Mouse (Mus musculus): Measurements from ENCODE around the gene Efhd2.

Efhd2 gene

DNA sequence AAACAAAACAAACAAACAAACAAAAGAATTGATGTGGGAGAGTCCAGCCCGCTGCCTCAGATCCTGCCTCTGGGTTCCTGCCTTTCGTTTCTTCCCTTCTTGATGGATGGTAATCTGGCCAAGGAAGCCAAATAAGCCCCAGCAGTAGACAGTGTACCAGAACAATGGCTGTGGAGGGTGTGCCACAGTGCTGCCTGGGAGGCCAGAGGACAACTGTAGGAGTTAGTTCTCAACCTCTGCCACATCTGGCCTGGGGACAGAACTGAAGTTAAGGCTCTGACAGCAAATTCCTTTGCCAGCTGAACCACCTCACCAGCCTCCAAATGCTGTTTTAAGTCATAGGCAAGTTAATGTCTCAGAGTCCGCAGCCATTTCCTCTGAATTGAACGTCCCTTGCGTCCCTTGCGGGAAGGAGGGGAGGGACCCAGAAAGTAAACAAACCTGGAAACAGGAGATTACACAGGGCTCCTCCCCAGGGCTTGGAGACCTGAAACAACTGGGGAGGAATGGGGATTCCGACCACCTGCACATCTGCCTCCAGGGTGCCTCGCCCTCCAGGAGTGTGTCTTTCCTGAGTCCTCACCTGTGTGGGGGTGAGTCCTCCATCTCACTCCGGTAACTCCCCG is 6.7 kb upstream of the Efhd2 start:
- no peak for ATAC-seq (ENCODE audit: low TSS enrichment)

- ATAC-seq (ENCODE audit: low TSS enrichment) = no peak
These were observed 5.2 kb upstream of the Efhd2 start for GRCm38 (mm10) chr4:141879875-141880274.

- ATAC-seq (ENCODE audit: low TSS enrichment) = peak; percentile 70
These were observed 4.4 kb upstream of the Efhd2 start for GRCm38 (mm10) chr4:141879074-141879473.

DNA sequence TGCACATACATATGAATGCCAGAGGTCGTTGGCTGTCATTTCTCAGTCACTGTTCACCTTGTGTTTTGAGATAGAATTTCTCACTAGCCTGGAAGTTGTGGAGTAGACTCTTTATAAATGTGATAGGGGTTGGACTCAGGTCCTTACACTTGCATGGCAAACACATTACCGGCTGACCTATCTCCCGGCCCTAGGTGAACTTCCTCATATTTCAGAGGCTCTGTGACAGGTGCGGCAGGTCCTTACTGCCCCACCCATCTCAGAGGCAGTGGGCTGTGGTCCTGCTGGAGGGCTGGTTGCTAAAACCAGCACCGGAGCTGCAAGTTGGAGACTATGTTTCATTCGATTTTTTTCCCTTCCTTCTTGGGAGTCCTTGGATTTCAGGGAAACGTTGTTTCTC is 3.9 kb upstream of the Efhd2 start:
- ATAC-seq (ENCODE audit: low TSS enrichment) = no peak

DNA sequence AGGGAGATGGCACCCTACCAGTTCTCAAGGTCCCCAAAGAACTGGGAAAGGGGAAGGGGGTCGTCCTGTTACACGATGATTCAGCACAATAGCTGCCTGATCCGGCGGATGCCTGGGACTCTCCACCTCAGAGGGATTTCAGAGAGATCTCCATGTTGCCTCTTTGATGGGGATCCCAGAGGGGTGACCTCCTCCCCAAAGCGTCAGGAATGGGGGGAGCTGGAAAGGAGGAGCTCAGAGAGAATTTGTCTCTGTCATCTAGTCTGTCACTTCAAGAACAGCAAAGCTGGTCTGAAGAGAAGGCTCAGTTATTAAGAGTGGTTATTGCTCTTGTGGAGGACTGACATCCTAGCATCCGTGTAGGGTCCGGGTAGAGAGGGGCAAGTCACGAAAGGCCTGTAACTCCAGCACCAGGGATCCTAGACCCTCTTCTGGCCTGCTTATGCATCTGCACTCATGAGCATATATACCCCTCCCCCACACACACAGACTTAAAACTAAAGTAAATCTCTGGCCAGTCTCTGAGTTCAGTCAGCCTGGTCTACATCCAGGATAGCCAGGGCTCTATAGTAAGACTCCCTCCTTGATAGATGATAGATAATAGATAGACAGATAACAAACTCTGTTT is 875 bp upstream of the Efhd2 start:
- no peak for ATAC-seq (ENCODE audit: low TSS enrichment)

GRCm38 (mm10) chr4:141874111-141874600 is 564 bp downstream of the Efhd2 start:
- no peak for ATAC-seq (ENCODE audit: low TSS enrichment)

- ATAC-seq (ENCODE audit: low TSS enrichment) = no peak
These were observed 1.7 kb downstream of the Efhd2 start for GRCm38 (mm10) chr4:141872977-141873376.

- peak; percentile 25 for ATAC-seq (ENCODE audit: low TSS enrichment)
These were observed 2.8 kb downstream of the Efhd2 start for GRCm38 (mm10) chr4:141871909-141872308.

GRCm38 (mm10) chr4:141871333-141871725 is 3.4 kb downstream of the Efhd2 start:
- no peak for ATAC-seq (ENCODE audit: low TSS enrichment)

DNA sequence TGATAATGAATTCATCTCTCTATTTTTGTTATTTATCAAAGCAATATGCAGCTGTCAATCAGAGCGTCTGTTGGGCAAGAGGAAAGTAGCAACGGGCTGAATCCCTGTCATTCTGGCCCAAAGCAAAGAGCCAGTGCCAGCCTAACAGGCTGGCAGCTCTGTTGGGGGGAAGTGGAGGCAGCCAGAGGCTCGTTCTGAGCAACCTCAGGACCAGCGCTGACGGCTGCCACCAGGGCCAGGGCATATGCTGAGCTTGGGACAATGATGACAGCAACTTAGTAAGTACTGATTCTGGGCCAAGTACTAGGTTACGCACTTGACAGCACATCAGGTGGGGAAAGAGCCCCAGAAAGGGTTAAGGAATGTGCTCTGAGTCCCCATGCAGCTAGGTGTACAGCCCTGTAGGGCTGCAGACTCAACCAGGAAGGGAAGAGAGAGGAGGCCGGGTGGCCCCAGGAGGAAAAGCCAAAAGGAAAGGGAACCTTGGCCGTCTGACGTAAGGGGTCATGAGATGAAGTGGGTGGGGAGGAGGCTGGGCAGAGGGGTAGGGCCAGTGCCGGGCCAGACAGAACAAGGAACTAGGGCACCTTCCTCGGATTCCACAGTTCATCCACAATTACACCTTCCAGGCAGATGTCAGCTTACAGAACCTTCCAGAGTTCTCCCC is 3.9 kb downstream of the Efhd2 start:
- no peak for ATAC-seq (ENCODE audit: low TSS enrichment)

DNA sequence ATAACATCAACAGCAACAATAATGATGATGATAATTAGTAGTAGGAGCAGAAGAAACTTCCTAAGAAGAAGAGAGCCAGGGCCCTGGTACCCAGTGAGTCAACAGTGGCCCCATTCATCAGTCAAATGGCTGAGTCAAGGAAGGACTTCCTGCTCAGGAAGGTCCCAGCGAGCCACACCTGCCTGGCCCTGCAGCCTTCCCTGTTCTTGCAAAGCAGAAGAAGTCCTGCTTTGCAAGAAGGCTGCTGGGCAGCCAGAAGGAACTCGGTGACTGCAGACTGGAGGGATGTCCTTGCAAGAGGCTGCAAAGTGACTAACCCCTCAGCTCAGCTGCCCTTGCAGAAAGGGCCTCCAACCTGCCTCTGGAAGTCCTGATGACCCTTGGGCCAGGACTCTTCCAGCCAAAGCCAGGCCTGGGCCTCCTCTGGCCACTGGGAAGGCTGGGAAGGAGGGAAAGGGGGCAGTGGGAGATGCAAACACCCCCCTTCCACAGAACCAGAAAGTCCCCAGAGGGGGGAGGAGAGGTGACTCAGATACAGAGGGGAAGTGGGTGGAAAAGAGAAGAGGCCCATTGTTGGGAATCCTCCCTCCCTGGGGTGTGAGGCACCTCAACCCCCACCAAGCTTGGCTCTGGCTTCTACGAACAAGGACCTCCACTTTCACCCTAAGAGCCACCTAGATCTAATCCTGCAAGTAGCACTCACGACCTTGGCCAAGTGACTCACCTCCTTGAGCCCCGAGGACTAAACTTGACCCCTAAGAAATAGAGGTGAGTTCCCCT is 5.1 kb downstream of the Efhd2 start:
- no peak for ATAC-seq (ENCODE audit: low TSS enrichment)

DNA sequence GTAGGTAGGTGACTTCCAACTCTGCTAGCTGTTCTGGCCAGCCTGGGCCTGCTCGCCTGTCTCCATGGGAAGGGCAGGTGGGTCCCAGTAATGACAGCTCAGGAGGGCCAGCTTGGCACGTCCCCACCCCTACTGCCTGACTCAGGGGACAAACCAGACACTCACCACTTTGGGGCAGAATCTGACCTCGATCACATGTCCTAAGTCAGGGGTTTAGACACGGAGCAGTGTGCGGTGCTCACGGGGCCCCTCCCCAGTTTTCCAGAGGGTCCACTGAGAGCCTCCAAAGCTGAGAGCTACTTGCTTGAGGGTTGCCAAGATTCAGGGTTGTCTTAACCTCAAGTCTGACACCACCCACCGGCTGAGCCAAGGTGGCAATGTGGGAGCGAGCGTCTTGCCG is 6.7 kb downstream of the Efhd2 start:
- no peak for ATAC-seq (ENCODE audit: low TSS enrichment)

- 0 out of 2 replicates have a peak, but pooled peaks have one; percentile 13 for ATAC-seq (ENCODE audit: low TSS enrichment)
These were observed 7.2 kb downstream of the Efhd2 start for GRCm38 (mm10) chr4:141867498-141867897.

DNA sequence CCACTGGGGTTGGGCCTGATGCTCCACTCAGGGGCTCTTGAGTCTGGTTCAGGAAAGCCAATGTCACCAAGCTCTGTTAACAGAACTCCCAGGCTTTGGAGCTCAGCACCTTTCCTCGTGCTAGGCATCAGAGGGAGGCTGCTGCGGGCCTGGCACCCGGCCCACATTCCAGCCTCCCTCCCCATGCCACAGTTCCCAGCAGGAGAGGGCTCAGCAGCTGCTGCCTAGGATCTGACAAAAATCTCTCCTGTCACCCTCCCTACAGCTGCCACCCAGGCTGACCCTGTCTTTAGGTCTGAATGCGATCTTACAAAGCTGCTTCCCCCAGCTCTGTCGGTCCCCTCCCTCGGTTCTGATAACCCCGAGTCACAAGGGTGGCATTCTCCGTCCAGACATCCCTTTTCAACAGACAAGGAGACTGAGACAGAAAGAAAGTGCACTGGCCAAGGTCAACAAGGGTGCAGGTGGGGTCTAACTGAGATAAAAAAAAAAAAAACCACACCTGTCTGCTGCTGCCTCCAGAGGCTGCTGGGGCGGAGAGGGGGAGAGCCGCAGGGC is 7.7 kb downstream of the Efhd2 start:
- peak; percentile 28; the same call in 1 of the 2 replicates for ATAC-seq (ENCODE audit: low TSS enrichment)

- no peak for ATAC-seq (ENCODE audit: low TSS enrichment)
These were observed 9.1 kb downstream of the Efhd2 start for GRCm38 (mm10) chr4:141865600-141865999.

- peak; percentile 34 for ATAC-seq (ENCODE audit: low TSS enrichment)
These were observed 9.7 kb downstream of the Efhd2 start for GRCm38 (mm10) chr4:141865006-141865405.

DNA sequence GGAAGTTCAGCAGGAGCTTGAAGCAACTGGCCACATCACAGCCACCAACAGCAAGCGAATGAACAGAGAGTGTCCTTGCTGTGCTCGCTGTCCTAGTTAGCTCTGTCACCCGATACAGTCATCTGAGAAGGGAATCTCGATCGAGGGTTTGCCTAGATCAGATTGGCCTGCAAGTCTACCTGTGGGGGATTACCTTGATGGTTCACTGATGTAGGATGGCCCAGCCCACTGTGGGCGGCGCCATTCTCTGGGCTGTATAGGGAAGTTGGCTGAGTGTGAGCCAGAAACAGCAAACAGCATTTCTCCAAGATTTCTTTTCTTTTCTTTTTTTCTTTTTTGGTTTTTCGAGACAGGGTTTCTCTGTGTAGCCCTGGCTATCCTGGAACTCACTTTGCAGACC is 10.2 kb downstream of the Efhd2 start:
- no peak for ATAC-seq (ENCODE audit: low TSS enrichment)

DNA sequence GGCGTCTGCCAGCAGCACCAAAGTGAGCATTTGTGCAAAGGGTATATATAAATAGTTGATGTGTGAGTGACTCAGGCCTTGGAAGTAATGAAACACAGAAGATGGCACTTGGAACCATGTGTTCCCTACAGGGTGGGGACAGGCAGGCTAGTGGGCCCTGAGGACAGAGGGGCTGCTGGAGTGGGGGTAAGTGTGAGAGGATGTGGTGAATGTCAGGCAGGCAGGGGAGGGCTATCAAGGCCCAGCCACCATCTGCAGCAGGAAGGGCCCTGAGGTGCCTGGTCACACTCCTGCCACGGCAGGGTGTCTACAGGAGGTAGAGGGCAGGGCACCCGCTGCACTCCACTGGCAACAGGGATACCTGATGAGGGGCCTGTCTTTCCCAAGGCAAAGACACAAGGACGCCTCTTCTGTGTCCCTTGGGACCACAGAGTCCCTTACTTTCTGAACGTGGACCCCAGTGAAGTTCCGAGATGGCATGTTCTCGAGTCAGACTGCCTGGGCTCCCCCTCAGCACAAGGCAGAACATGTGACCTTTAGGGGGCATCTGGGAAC is 10.9 kb downstream of the Efhd2 start:
- no peak for ATAC-seq (ENCODE audit: low TSS enrichment)

- ATAC-seq (ENCODE audit: low TSS enrichment) = no peak
These were observed 11.9 kb downstream of the Efhd2 start for GRCm38 (mm10) chr4:141862867-141863266.

DNA sequence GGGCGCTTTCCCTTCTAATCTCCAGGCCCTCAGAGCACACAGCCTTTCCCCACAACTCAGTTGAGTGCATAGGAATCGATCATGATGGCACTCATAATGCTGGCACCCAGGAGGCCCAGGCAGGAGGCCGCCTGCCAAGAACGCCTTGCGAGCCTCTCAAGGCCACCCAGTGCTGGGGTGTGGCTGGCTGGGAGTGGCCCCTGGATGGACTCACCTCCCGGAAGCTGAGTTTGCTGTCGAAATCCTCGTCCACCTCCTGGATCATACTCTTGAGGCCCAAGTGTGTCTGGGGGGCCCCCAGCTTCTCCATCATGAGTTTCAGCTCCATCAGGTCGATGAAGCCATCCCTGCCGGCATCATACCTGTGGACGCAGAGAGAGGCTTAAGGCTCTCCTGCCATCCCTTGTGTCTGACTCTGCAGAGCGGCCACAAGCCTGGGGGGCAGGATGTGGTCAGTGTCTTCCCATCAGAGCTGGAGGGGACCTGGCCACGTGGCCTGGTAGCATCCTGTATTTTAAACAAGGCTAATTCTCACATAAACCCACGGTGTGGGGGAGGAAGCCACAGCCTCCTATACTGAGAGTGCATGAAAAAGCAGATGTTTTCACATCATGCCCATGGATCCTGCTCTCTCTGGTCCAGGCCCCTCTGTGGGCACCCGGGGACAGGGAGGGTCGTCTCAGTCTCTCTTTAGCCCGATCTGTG is 13.0 kb downstream of the Efhd2 start:
- ATAC-seq (ENCODE audit: low TSS enrichment) = no peak

- ATAC-seq (ENCODE audit: low TSS enrichment) = no peak
These were observed 14.4 kb downstream of the Efhd2 start for GRCm38 (mm10) chr4:141860246-141860841.

Data from frontal cortex, adult (tissue).